Mouse (Mus musculus): ENCODE measurements around the gene Ube2z.

Ube2z gene

GRCm38 (mm10) chr11:96006852-96007515 is 58.2 kb downstream of the Ube2z start:
- DNase-seq (ENCODE audit: low spot score in 2 of 2) = no peak

DNA sequence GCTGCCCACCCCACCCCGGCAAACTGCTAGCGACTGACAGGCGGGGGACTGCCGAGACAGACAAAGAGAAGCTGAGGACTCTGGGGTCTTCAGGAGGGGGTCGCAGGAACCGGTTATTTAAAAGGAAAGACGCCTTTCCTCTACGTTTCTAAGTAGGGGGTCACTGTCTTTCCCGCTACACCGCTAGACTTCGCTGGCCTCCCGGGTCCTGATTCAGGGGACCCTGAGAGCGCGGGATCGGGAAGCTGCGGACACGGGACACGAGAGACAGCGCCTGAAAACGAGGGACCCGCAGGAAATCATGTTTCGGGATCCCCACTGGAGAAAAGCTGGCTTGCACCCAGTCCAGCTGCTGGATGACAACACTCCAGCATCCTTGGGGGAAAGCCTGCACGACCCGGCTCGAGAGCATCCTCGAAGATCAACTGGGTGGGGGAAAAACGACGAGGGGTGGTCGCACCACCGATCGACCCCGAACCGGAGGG is 58.8 kb downstream of the Ube2z start:
- no peak for DNase-seq (ENCODE audit: low spot score in 2 of 2)

- no peak for DNase-seq (ENCODE audit: low spot score in 2 of 2)
Observed at GRCm38 (mm10) chr11:96005403-96006271, 59.6 kb downstream of the Ube2z start, which contains the start of gene Igf2bp1. Igf2bp1 (minus strand) TSS chr11:96005940.

GRCm38 (mm10) chr11:96004793-96005402 is 60.3 kb downstream of the Ube2z start:
- DNase-seq (ENCODE audit: low spot score in 2 of 2) = no peak

DNA sequence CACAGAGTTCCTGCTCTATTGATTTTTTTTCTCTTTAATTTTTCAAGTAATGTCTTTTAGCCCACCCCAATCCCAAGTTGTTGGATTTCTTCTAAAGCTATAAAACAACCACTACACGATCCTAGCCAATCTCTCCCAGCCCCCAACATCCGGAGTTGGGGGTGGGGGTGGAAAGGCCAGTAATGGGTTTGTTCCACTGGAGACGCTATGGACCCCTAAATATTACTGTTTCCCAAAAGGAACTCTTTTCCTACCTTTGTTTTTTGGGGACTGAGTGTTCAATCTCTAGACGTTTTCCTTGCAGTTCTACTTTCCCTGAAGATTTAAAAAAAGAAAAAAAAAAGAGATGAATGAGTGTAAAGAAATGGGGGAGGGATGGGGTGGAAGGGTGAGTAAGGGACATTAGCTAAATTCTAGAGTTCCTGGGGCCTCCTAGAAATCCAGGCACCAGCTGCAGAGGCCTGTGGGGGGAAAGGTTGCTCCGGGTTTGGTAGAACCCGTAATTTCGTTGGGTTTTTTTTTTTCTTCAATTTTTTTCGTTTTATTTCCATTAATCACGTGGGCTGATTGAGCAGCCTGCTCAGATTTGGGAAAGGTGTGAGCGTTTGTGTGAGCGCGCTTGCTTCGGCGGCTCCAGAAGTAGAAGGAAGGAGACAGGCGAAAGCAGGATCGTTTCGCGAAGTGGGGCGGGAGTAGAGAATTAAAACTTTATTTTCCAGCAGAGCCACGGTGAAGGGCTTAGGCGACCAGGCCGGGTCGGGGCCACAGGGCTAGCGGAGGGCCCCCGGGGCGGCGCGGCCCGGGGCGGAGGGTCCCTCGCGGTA is 61.0 kb downstream of the Ube2z start:
- DNase-seq (ENCODE audit: low spot score in 2 of 2) = no peak

DNA sequence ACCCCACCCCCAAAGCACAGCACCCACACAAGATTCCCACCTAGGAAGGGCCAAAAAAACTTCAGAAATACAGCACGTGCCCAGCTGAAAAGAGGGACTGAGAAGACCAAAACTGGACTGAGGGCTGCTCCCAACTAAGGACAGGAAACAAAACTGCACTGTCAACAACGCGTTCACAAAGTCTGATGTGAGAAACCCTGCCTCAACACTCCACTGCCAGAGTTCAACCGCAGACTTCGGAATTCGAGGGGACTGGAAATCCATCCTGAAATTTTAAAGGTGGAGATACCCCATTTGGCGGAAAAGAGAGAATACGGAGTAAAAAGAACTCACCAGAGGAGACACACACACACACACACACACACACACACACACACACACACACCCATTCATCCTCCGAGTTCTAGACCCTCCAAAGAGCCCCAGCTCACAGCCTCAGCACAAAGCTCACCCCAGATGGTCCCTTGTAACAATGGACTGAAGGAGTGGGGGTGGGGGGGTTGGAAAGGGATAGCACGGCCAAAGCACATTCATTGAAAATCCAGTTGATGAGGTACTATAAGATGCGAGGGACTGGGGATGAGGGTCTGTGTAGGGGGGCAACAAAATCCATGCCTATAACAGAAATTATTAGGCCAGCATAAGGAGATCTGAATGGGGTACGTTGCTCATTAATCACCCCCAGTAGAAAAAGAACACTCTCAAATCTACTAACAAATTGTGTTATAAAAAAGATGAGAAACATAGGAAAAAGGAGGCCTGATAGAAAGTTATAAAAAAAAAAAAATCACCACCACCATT is 61.9 kb downstream of the Ube2z start:
- DNase-seq (ENCODE audit: low spot score in 2 of 2) = no peak

Data from right cerebral cortex, postnatal 36 days (tissue).